Mouse (Mus musculus) midbrain, embryonic 12.5 days (tissue): ENCODE results near the gene Npc2. TPM values are rescaled to one million over a fixed set of nuclear protein-coding genes. Genes with fewer than 3 reads are reported as not detected.

ENCODE experiments used
- ATAC-seq: fragments of 200-750 bp; cut with Nextera tagmentation; 2 replicates; pipeline ENCODE4 v1.8.0; 2017; ENCODE audit warnings: low read depth, moderate TSS enrichment, moderate library complexity; ENCODE audit not compliant: low FRiP score
- H3K27ac ChIP-seq: fragments of 300-500 bp; sonication (generic); replicated peaks from 2 replicates; pipeline ENCODE4 v1.5.1; 2016; ENCODE audit warnings: mild to moderate bottlenecking
- H3K27me3 ChIP-seq: fragments of 300-500 bp; sonication (generic); 2 replicates; pipeline ENCODE4 v1.6.1; 2016; ENCODE audit warnings: mild to moderate bottlenecking
- H3K36me3 ChIP-seq: fragments of 300-500 bp; sonication (generic); 2 replicates; pipeline ENCODE4 v1.6.1; 2016
- H3K4me1 ChIP-seq: fragments of 300-500 bp; sonication (generic); 2 replicates; pipeline ENCODE4 v1.6.1; 2016
- H3K4me2 ChIP-seq: fragments of 300-500 bp; sonication (generic); replicated peaks from 2 replicates; pipeline ENCODE4 v1.6.1; 2016; ENCODE audit warnings: mild to moderate bottlenecking, moderate library complexity
- H3K4me3 ChIP-seq: fragments of 300-500 bp; sonication (generic); 2 replicates; pipeline ENCODE4 v1.5.1; 2016; ENCODE audit warnings: mild to moderate bottlenecking
- H3K9ac ChIP-seq: fragments of 300-500 bp; sonication (generic); replicated peaks from 2 replicates; pipeline ENCODE4 v1.6.1; 2016; ENCODE audit warnings: mild to moderate bottlenecking, moderate library complexity
- H3K9me3 ChIP-seq: fragments of 300-500 bp; sonication (generic); 2 replicates; pipeline ENCODE4 v1.6.1; 2016; ENCODE audit warnings: mild to moderate bottlenecking
- WGBS: fragments of 180-500 bp; shearing (Covaris S2); methylation state at CpG from one replicate; pipeline ENCODE4 v1.1.7; 2016; 5-methylcytosine and 5-hydroxymethylcytosine counted together
- polyA plus RNA-seq: library from polyadenylated mRNA; unstranded; fragments of >200 nt; fragmentation: Nextera tagmentation; extraction: Ambion mirVana; gene quantifications from 2 replicates; pipeline ENCODE4 v1.2.1, GENCODE M21; 2016

The Npc2 gene
- polyA plus RNA-seq = 90.3 and 90.5 TPM in 2 replicates

GRCm38 (mm10) chr12:84772726-84773441 lies at the start of gene Npc2, which contains the start of gene Isca2:
Gene Npc2 (minus strand): TSS chr12:84773152.
Gene Isca2 (plus strand): TSS chr12:84773251.
- H3K27me3 ChIP-seq = no peaks in the 10 kb centered on the region
- peaks cover 8% of the 10 kb centered on the region; the same call in 1 of the 2 replicates for H3K36me3 ChIP-seq
- H3K9me3 ChIP-seq = no peaks in the 10 kb centered on the region
- WGBS = under 1% methylated on average over 50 of the region's 50 CpGs
- H3K4me3 ChIP-seq = peak within 1 kb of the TSS; percentile 75
- H3K4me1 ChIP-seq = peaks cover 36% of the 10 kb centered on the region
- peak within 1 kb of the TSS; percentile 95 for H3K27ac ChIP-seq
- peak within 1 kb of the TSS; percentile 82 for H3K9ac ChIP-seq
- H3K4me2 ChIP-seq = peak within 1 kb of the TSS; percentile 83
- peak; percentile 98 for ATAC-seq

DNA sequence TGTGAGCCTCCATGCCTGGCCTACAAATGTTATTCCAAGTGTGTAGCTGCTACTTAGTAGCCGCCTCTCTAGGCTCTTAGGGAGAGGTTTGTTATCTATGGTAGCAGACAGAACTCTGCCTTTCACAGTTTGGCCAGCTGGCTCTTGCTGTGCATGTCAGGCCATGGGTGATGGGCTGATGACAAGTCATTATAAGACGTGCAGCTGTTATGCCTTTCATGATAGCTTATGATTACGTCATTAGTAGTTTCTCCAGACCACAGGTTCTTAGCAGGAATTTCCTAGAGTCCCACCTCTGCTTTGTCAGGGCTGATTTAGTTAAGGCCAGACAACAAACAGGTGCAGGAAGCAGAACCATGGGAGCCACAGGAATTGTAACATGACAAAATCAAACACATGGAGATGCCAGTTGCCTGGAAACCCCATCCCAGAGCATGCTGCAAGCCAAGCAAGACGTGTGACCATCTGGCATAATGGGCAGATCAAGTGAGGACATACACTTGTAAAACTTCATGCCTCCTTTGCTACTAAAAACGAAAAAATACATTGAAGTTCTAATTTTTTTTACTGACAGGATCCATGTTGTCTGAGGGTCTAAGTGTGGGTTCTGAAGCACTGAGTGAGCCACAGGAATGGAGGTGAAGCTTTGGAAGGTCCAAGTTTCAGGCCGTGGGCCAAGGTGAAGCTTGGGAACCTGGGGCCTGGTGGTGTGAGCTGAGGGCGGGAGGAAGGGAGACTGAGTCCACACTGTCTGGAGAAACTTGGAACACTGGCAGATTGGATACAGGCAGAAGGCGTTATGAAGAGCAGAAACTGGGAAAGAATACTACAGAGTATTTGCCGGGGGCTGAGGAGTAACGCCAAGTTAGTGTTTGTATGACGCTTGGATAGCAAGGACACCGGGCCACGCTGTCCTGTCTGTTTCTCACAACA lies 46.5 kb upstream of the Npc2 start:
- H3K4me3 ChIP-seq = no peak overlapping the region
- H3K4me1 ChIP-seq = no peaks in the 10 kb centered on the region
- no peaks in the 10 kb centered on the region for H3K36me3 ChIP-seq
- H3K9me3 ChIP-seq = no peaks in the 10 kb centered on the region
- no peak overlapping the region for H3K27ac ChIP-seq
- no peak overlapping the region for H3K4me2 ChIP-seq
- no peaks in the 10 kb centered on the region for H3K27me3 ChIP-seq
- no peak for ATAC-seq
- WGBS = 85% methylated on average over 13 of the region's 13 CpGs
- no peak overlapping the region for H3K9ac ChIP-seq

DNA sequence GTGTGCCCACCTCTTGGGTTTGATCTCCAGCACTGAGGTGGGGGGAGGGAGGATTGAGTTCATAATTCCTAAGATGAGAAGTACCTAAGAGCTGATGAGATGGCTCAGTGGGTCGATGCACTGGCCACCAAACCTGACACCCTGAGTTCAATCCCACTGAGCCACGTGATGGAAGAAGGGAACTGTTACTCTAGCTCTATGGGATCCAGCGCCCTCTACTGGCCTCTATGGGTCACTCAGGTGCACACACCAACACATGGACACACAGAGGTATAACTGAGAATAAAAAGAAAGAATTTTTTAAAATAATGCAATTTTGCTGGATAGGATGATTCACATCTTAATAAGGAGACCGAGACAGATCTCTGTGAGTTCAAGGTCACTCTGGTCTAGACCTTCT lies 45.5 kb upstream of the Npc2 start:
- no peak for ATAC-seq
- no peak overlapping the region for H3K9ac ChIP-seq
- no peaks in the 10 kb centered on the region for H3K27me3 ChIP-seq
- H3K36me3 ChIP-seq = no peaks in the 10 kb centered on the region
- no peak overlapping the region for H3K4me2 ChIP-seq
- no peak overlapping the region for H3K4me3 ChIP-seq
- no peaks in the 10 kb centered on the region for H3K9me3 ChIP-seq
- no peak overlapping the region for H3K27ac ChIP-seq
- WGBS = 68% methylated on average over 4 of the region's 4 CpGs
- H3K4me1 ChIP-seq = no peaks in the 10 kb centered on the region

GRCm38 (mm10) chr12:84814663-84815325 lies 41.8 kb upstream of the Npc2 start:
- Histone ChIP-seq H3K4me2 (no peak overlapping the region), H3K4me1 (no peaks in the 10 kb centered on the region), H3K36me3 (no peaks in the 10 kb centered on the region), H3K27ac (no peak overlapping the region), H3K4me3 (no peak overlapping the region), H3K9ac (no peak overlapping the region), H3K9me3 (no peaks in the 10 kb centered on the region), H3K27me3 (no peaks in the 10 kb centered on the region)
- WGBS = 79% methylated on average over 3 of the region's 3 CpGs
- ATAC-seq = no peak

DNA sequence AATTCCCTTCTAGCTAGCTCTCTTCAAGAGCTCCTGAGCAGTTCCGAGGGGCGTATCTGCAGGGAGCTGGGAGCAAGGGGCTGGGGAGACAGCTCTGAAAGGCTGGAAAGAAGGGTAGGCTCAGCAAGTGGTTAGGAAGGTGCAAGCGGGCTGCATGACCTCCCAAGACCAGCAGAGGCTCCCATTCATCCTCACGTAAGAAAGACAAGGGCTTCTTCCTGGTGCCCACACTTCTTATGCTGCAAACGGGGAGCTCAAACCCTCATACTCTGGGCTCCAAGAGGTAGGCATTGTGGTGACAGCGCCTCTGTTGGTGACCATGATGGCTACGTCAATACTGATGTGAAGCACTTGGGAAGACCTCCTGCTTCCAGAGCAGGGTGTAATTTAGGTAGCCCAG lies 40.8 kb upstream of the Npc2 start:
- H3K4me2 ChIP-seq = no peak overlapping the region
- no peaks in the 10 kb centered on the region for H3K36me3 ChIP-seq
- WGBS = 42% methylated on average over 7 of the region's 7 CpGs
- H3K9ac ChIP-seq = no peak overlapping the region
- no peaks in the 10 kb centered on the region for H3K27me3 ChIP-seq
- H3K9me3 ChIP-seq = no peaks in the 10 kb centered on the region
- ATAC-seq = no peak
- no peak overlapping the region for H3K27ac ChIP-seq
- no peaks in the 10 kb centered on the region for H3K4me1 ChIP-seq
- H3K4me3 ChIP-seq = no peak overlapping the region

DNA sequence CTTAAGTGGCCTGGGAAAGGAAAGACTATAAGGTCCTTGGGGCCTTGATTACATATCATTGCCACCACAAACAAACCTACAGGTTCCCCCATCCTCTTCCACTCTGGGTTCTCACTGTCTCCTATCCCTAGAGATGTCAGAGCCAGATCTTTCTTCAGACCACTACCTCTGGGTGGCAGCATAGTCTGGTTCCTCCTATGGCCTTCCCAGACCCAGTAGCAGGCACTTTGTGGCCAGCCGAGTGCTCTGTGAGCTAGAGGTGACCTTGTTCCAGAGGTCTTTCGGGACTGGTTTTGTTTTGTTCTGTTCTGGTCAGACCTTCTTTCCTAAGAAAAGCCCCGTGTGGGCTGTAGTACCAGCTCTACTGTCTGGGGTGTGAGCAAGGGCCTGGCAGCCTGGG lies 39.1 kb upstream of the Npc2 start:
- H3K27me3 ChIP-seq = no peaks in the 10 kb centered on the region
- H3K27ac ChIP-seq = no peak overlapping the region
- H3K4me3 ChIP-seq = no peak overlapping the region
- WGBS = 71% methylated on average over 3 of the region's 3 CpGs
- no peak overlapping the region for H3K9ac ChIP-seq
- no peaks in the 10 kb centered on the region for H3K4me1 ChIP-seq
- H3K36me3 ChIP-seq = no peaks in the 10 kb centered on the region
- H3K4me2 ChIP-seq = no peak overlapping the region
- ATAC-seq = no peak
- H3K9me3 ChIP-seq = no peaks in the 10 kb centered on the region

DNA sequence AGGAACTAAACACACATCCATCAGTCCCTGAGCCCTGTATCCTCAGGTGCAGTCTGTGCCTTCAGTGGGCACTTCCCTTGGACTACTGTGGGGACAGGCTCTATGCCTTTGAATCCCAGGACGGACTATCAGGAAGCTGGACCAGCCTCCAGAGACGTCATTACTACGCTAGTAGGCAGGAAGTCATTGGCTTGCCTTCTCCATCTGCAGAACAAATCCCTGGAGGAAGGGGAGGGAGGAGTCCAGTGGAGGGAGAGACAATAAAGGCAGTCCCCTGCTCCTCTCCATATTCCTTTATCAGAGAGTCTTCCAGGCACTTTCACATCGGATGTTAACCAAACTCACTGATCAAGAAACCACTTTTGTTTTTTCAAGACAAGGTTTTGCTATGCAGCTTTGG lies 38.6 kb upstream of the Npc2 start:
- Histone ChIP-seq H3K4me1 (no peaks in the 10 kb centered on the region), H3K4me2 (no peak overlapping the region), H3K9me3 (no peaks in the 10 kb centered on the region), H3K27me3 (no peaks in the 10 kb centered on the region), H3K9ac (no peak overlapping the region), H3K4me3 (no peak overlapping the region), H3K36me3 (no peaks in the 10 kb centered on the region), H3K27ac (no peak overlapping the region)
- 75% methylated on average over 4 of the region's 4 CpGs for WGBS
- no peak for ATAC-seq

DNA sequence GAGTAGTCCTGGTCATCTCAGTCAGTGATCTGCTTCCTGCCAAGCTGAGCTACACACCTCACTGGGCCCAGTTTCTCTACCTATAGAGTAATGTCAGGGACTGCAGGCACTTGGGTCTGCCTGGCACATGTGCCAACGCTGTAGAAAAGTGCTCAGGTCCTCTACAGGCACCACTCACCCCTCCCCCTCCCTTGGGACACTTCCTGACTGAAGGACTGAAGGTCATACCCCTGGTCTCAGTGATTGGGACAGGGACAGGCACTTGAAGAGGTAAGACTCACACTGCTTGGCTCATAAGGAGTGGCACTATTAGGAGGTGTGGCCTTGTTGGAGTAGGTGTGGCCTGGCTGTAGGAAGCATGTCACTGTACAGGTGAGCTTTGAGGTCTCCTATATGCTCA lies 37.9 kb upstream of the Npc2 start:
- no peaks in the 10 kb centered on the region for H3K4me1 ChIP-seq
- no peaks in the 10 kb centered on the region for H3K9me3 ChIP-seq
- H3K36me3 ChIP-seq = no peaks in the 10 kb centered on the region
- no peak overlapping the region for H3K9ac ChIP-seq
- ATAC-seq = no peak
- H3K4me2 ChIP-seq = no peak overlapping the region
- H3K4me3 ChIP-seq = no peak overlapping the region
- no peak overlapping the region for H3K27ac ChIP-seq
- H3K27me3 ChIP-seq = no peaks in the 10 kb centered on the region
- 69% methylated on average over 1 of the region's 1 CpGs for WGBS

- Histone ChIP-seq H3K36me3 (no peaks in the 10 kb centered on the region), H3K27me3 (no peaks in the 10 kb centered on the region), H3K4me2 (no peak overlapping the region), H3K9ac (no peak overlapping the region), H3K4me3 (no peak overlapping the region), H3K27ac (no peak overlapping the region), H3K4me1 (no peaks in the 10 kb centered on the region), H3K9me3 (no peaks in the 10 kb centered on the region)
- no peak for ATAC-seq
- 85% methylated on average over 6 of the region's 6 CpGs for WGBS
These were observed 36.1 kb upstream of the Npc2 start for GRCm38 (mm10) chr12:84809033-84809432.

- no peak overlapping the region for H3K4me3 ChIP-seq
- no peaks in the 10 kb centered on the region for H3K9me3 ChIP-seq
- H3K4me1 ChIP-seq = no peaks in the 10 kb centered on the region
- WGBS = 87% methylated on average over 13 of the region's 13 CpGs
- no peak overlapping the region for H3K9ac ChIP-seq
- H3K27ac ChIP-seq = no peak overlapping the region
- no peak overlapping the region for H3K4me2 ChIP-seq
- H3K27me3 ChIP-seq = no peaks in the 10 kb centered on the region
- no peak for ATAC-seq
- no peaks in the 10 kb centered on the region for H3K36me3 ChIP-seq
These were observed 34.4 kb upstream of the Npc2 start for GRCm38 (mm10) chr12:84807351-84807750.

DNA sequence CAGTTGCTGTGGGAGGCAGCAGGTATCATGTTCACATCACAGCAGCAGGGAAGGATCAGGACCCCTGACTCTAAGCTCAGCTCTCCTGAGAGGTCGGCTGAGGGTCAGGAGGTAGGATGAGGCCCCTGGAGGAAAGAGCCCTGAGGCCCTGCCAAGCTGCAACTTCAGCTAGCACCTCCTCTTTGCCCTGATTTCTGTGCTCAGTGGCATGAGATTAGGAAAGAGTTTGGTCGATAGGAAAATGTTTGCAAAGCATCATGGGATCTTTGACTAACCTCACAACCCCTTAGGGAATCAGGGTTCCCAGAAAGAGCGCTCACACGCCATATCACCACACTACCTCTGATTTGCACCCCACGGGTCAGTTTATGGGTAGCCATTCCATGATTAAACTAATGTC lies 33.8 kb upstream of the Npc2 start:
- H3K9me3 ChIP-seq = no peaks in the 10 kb centered on the region
- no peak overlapping the region for H3K4me2 ChIP-seq
- H3K4me3 ChIP-seq = no peak overlapping the region
- H3K27me3 ChIP-seq = no peaks in the 10 kb centered on the region
- no peaks in the 10 kb centered on the region for H3K36me3 ChIP-seq
- no peak for ATAC-seq
- no peak overlapping the region for H3K27ac ChIP-seq
- no peak overlapping the region for H3K9ac ChIP-seq
- H3K4me1 ChIP-seq = no peaks in the 10 kb centered on the region
- 69% methylated on average over 5 of the region's 5 CpGs for WGBS

DNA sequence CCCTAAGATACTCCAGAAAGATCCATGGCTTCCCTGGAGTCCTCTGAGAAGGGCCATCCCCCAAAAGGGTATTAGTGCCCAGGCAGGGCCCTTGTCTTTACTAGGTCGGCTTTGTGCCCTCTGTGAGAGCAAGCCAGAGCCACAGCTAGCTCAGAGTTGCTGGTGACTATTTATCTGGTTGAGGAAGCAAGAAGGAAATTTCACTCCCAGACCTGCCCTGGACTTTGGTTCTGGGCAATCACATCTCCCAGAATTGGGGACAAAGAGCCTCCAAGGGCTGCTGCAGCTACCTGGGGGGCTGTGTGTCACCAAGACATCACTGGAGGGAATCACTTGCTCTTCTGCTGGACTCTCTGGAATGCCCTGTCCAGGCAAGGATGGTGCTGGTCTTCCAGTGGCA lies 33.1 kb upstream of the Npc2 start:
- Histone ChIP-seq H3K4me3 (no peak overlapping the region), H3K36me3 (no peaks in the 10 kb centered on the region), H3K27ac (no peak overlapping the region), H3K9ac (no peak overlapping the region), H3K4me2 (no peak overlapping the region), H3K27me3 (no peaks in the 10 kb centered on the region), H3K9me3 (no peaks in the 10 kb centered on the region), H3K4me1 (no peaks in the 10 kb centered on the region)
- WGBS = 74% methylated on average over 1 of the region's 1 CpGs
- ATAC-seq = no peak
